Mouse (Mus musculus) forebrain, embryonic 16.5 days (tissue): ENCODE data around the gene Tmbim1. TPM values are rescaled to one million over a fixed set of nuclear protein-coding genes. Genes with fewer than 3 reads are reported as not detected.

Experiments
- ATAC-seq: fragments of 200-750 bp; cut with Nextera tagmentation; 2 replicates; pipeline ENCODE4 v1.8.0; 2017; ENCODE audit warnings: mild to moderate bottlenecking, moderate library complexity
- H3K27ac ChIP-seq: fragments of 300-500 bp; sonication (generic); 2 replicates; pipeline ENCODE4 v1.5.1; 2014; ENCODE audit warnings: low read length, control low read depth
- H3K27me3 ChIP-seq: fragments of 300-500 bp; sonication (generic); replicated peaks from 2 replicates; pipeline ENCODE4 v1.6.1; 2014; ENCODE audit warnings: low read length; ENCODE audit not compliant: control insufficient read depth, insufficient read depth
- H3K36me3 ChIP-seq: fragments of 300-500 bp; sonication (generic); 2 replicates; pipeline ENCODE4 v1.6.1; 2014; ENCODE audit not compliant: control insufficient read depth, insufficient read depth
- H3K4me1 ChIP-seq: fragments of 300-500 bp; sonication (generic); replicated peaks from 2 replicates; pipeline ENCODE4 v1.6.1; 2014; ENCODE audit warnings: low read length; ENCODE audit not compliant: control insufficient read depth, insufficient read depth
- H3K4me2 ChIP-seq: fragments of 300-500 bp; sonication (generic); 2 replicates; pipeline ENCODE4 v1.6.1; 2014; ENCODE audit warnings: mild to moderate bottlenecking, low read length, control low read depth
- H3K4me3 ChIP-seq: fragments of 300-500 bp; sonication (generic); replicated peaks from 2 replicates; pipeline ENCODE4 v1.5.1; 2014; ENCODE audit warnings: mild to moderate bottlenecking, low read length, control low read depth
- H3K9ac ChIP-seq: fragments of 300-500 bp; sonication (generic); replicated peaks from 2 replicates; pipeline ENCODE4 v1.6.1; 2014; ENCODE audit warnings: low read depth, low read length, control low read depth
- H3K9me3 ChIP-seq: fragments of 300-500 bp; sonication (generic); 2 replicates; pipeline ENCODE4 v1.6.1; 2016; ENCODE audit warnings: low read length; ENCODE audit not compliant: control insufficient read depth
- WGBS: fragments of 180-500 bp; shearing (Covaris S2); extraction: QIAGEN DNeasy Blood & Tissue Kit; methylation state at CpG from one replicate; pipeline ENCODE4 v1.1.7; 2014; 5-methylcytosine and 5-hydroxymethylcytosine counted together
- polyA plus RNA-seq: library from polyadenylated mRNA; unstranded; fragments of >200 nt; fragmentation: Nextera tagmentation; extraction: Ambion mirVana; gene quantifications from 2 replicates; pipeline ENCODE4 v1.2.1, GENCODE M21; 2015

Gene Tmbim1
- polyA plus RNA-seq, 1 experiment from 2014 or later, result 6.9 TPM

- H3K9me3 ChIP-seq, result no peaks in the 10 kb centered on the region
These were observed 20.8 kb downstream of the Tmbim1 start, which contains the start of the genes Aamp and Pnkd for GRCm38 (mm10) chr1:74284543-74285160. Gene Aamp (minus strand): TSS chr1:74284738. Gene Pnkd (plus strand): TSS chr1:74284930.

GRCm38 (mm10) chr1:74283686-74284463 is 21.5 kb downstream of the Tmbim1 start:
- Histone ChIP-seq H3K36me3 (peaks cover 5% of the 10 kb centered on the region; the same call in 1 of the 2 replicates), H3K4me3 (peak overlapping the region; percentile 87), H3K4me2 (peak overlapping the region; percentile 84), H3K9ac (peak overlapping the region; percentile 88), H3K27ac (peak overlapping the region; percentile 74), H3K9me3 (no peaks in the 10 kb centered on the region), H3K4me1 (peaks cover 23% of the 10 kb centered on the region), H3K27me3 (no peaks in the 10 kb centered on the region)
- WGBS, result 12% methylated on average over 14 of the region's 15 CpGs
- peak; percentile 29 for ATAC-seq

More at GRCm38 (mm10) chr1:74284543-74285160, 20.8 kb downstream of the Tmbim1 start, which contains the start of the genes Aamp and Pnkd:
- under 1% methylated on average over 56 of the region's 56 CpGs for WGBS
- peak; percentile 97 for ATAC-seq
- Histone ChIP-seq H3K27ac (peak within 1 kb of the TSS; percentile 74), H3K4me1 (peaks cover 23% of the 10 kb centered on the region), H3K4me3 (peak within 1 kb of the TSS; percentile 87), H3K27me3 (no peaks in the 10 kb centered on the region), H3K9ac (peak within 1 kb of the TSS; percentile 88), H3K36me3 (peaks cover 5% of the 10 kb centered on the region; the same call in 1 of the 2 replicates), H3K4me2 (peak within 1 kb of the TSS; percentile 84)

GRCm38 (mm10) chr1:74282896-74283625 is 22.4 kb downstream of the Tmbim1 start:
- H3K4me2 ChIP-seq, result no peak overlapping the region
- no peak overlapping the region for H3K27ac ChIP-seq
- no peak overlapping the region for H3K4me3 ChIP-seq
- H3K27me3 ChIP-seq, result no peaks in the 10 kb centered on the region
- H3K4me1 ChIP-seq, result peaks cover 23% of the 10 kb centered on the region
- no peaks in the 10 kb centered on the region for H3K9me3 ChIP-seq
- ATAC-seq, result no peak
- peaks cover 5% of the 10 kb centered on the region; the same call in 1 of the 2 replicates for H3K36me3 ChIP-seq
- 87% methylated on average over 10 of the region's 10 CpGs for WGBS
- no peak overlapping the region for H3K9ac ChIP-seq

GRCm38 (mm10) chr1:74281886-74282285 is 23.5 kb downstream of the Tmbim1 start:
- ATAC-seq, result no peak
- Histone ChIP-seq H3K27ac (no peak overlapping the region), H3K4me1 (peaks cover 21% of the 10 kb centered on the region), H3K36me3 (peaks cover 5% of the 10 kb centered on the region; the same call in 1 of the 2 replicates), H3K4me2 (no peak overlapping the region), H3K9me3 (no peaks in the 10 kb centered on the region), H3K9ac (no peak overlapping the region), H3K27me3 (no peaks in the 10 kb centered on the region), H3K4me3 (no peak overlapping the region)
- WGBS, result 96% methylated on average over 8 of the region's 8 CpGs

- Histone ChIP-seq H3K9ac (no peak overlapping the region), H3K4me3 (no peak overlapping the region), H3K27ac (no peak overlapping the region), H3K9me3 (no peaks in the 10 kb centered on the region), H3K27me3 (no peaks in the 10 kb centered on the region), H3K4me2 (no peak overlapping the region), H3K36me3 (peaks cover 5% of the 10 kb centered on the region; the same call in 1 of the 2 replicates), H3K4me1 (peaks cover 21% of the 10 kb centered on the region)
- no peak for ATAC-seq
- WGBS, result 90% methylated on average over 2 of the region's 2 CpGs
These were observed 24.1 kb downstream of the Tmbim1 start for GRCm38 (mm10) chr1:74281372-74281771.

- WGBS, result 96% methylated on average over 14 of the region's 14 CpGs
- ATAC-seq, result no peak
- no peak overlapping the region for H3K4me3 ChIP-seq
- no peak overlapping the region for H3K27ac ChIP-seq
- no peaks in the 10 kb centered on the region for H3K9me3 ChIP-seq
- H3K4me2 ChIP-seq, result no peak overlapping the region
- H3K36me3 ChIP-seq, result peaks cover 5% of the 10 kb centered on the region; the same call in 1 of the 2 replicates
- H3K9ac ChIP-seq, result no peak overlapping the region
- no peaks in the 10 kb centered on the region for H3K27me3 ChIP-seq
- peaks cover 18% of the 10 kb centered on the region for H3K4me1 ChIP-seq
These were observed 24.7 kb downstream of the Tmbim1 start for GRCm38 (mm10) chr1:74280591-74281325.

GRCm38 (mm10) chr1:74278988-74279387 is 26.4 kb downstream of the Tmbim1 start:
- no peak overlapping the region for H3K27ac ChIP-seq

GRCm38 (mm10) chr1:74278538-74278937 is 26.9 kb downstream of the Tmbim1 start, which contains the start of gene Gpbar1:
Gene Gpbar1 (plus strand): TSS chr1:74278550.
- no peaks in the 10 kb centered on the region for H3K27me3 ChIP-seq

More at GRCm38 (mm10) chr1:74278988-74279387, 26.4 kb downstream of the Tmbim1 start:
- no peak overlapping the region for H3K4me2 ChIP-seq
- peaks cover 5% of the 10 kb centered on the region; the same call in 1 of the 2 replicates for H3K36me3 ChIP-seq
- H3K9ac ChIP-seq, result no peak overlapping the region
- H3K27me3 ChIP-seq, result no peaks in the 10 kb centered on the region
- peaks cover 12% of the 10 kb centered on the region for H3K4me1 ChIP-seq
- H3K4me3 ChIP-seq, result no peak overlapping the region
- H3K9me3 ChIP-seq, result no peaks in the 10 kb centered on the region
- ATAC-seq, result no peak
- WGBS, result 91% methylated on average over 11 of the region's 11 CpGs

More at GRCm38 (mm10) chr1:74278538-74278937, 26.9 kb downstream of the Tmbim1 start, which contains the start of gene Gpbar1:
- no peak within 1 kb of the TSS for H3K27ac ChIP-seq
- H3K4me1 ChIP-seq, result peaks cover 8% of the 10 kb centered on the region
- no peak for ATAC-seq
- H3K4me2 ChIP-seq, result no peak within 1 kb of the TSS
- H3K9ac ChIP-seq, result no peak within 1 kb of the TSS
- peaks cover 5% of the 10 kb centered on the region; the same call in 1 of the 2 replicates for H3K36me3 ChIP-seq
- H3K9me3 ChIP-seq, result no peaks in the 10 kb centered on the region
- no peak within 1 kb of the TSS for H3K4me3 ChIP-seq
- WGBS, result 93% methylated on average over 10 of the region's 10 CpGs
